Mouse (Mus musculus): Measurements from ENCODE around the gene Zfp423.

GRCm38 (mm10) chr8:87810771-87811170 is 148.6 kb downstream of the Zfp423 start:
- TF ChIP-seq GATA1 (IDR thresholded peaks at IDR 0.05; ENCODE audit: low read length), result no peak
- no peak for TF ChIP-seq TAL1 (IDR thresholded peaks at IDR 0.05; ENCODE audit: low read length)
